Mouse (Mus musculus) midbrain, embryonic 15.5 days (tissue): ENCODE data around the gene Armc7. TPM values are rescaled to one million over a fixed set of nuclear protein-coding genes. Genes with fewer than 3 reads are reported as not detected.

Experiments used
- ATAC-seq: fragments of 200-750 bp; cut with Nextera tagmentation; replicated peaks from 2 replicates; pipeline ENCODE4 v1.8.0; 2017; ENCODE audit warnings: moderate TSS enrichment
- H3K27ac ChIP-seq: fragments of 300-500 bp; sonication (generic); 2 replicates; pipeline ENCODE4 v1.5.1; 2015; ENCODE audit warnings: mild to moderate bottlenecking, inconsistent platforms
- H3K27me3 ChIP-seq: fragments of 300-500 bp; sonication (generic); replicated peaks from 2 replicates; pipeline ENCODE4 v1.6.1; 2015; ENCODE audit warnings: inconsistent platforms
- H3K36me3 ChIP-seq: fragments of 300-500 bp; sonication (generic); replicated peaks from 2 replicates; pipeline ENCODE4 v1.6.1; 2015; ENCODE audit warnings: inconsistent platforms
- H3K4me1 ChIP-seq: fragments of 300-500 bp; sonication (generic); 2 replicates; pipeline ENCODE4 v1.6.1; 2015; ENCODE audit warnings: inconsistent platforms
- H3K4me2 ChIP-seq: fragments of 300-500 bp; sonication (generic); 2 replicates; pipeline ENCODE4 v1.6.1; 2015; ENCODE audit warnings: inconsistent platforms, mild to moderate bottlenecking, moderate library complexity
- H3K4me3 ChIP-seq: fragments of 300-500 bp; sonication (generic); 2 replicates; pipeline ENCODE4 v1.5.1; 2015; ENCODE audit warnings: mild to moderate bottlenecking, inconsistent platforms
- H3K9ac ChIP-seq: fragments of 300-500 bp; sonication (generic); 2 replicates; pipeline ENCODE4 v1.6.1; 2015; ENCODE audit warnings: mild to moderate bottlenecking, inconsistent platforms
- H3K9me3 ChIP-seq: fragments of 300-500 bp; sonication (generic); 2 replicates; pipeline ENCODE4 v1.6.1; 2016; ENCODE audit warnings: inconsistent platforms
- WGBS: fragments of 180-500 bp; shearing (Covaris S2); methylation state at CpG from one replicate; pipeline ENCODE4 v1.1.7; 2015; ENCODE audit warnings: mixed read lengths; 5-methylcytosine and 5-hydroxymethylcytosine counted together
- polyA plus RNA-seq: library from polyadenylated mRNA; unstranded; fragments of >200 nt; fragmentation: Nextera tagmentation; extraction: Ambion mirVana; gene quantifications from 2 replicates; pipeline ENCODE4 v1.2.1, GENCODE M21; 2015

Gene Armc7
- polyA plus RNA-seq, 1 experiment from 2014 or later = 20.9 TPM

GRCm38 (mm10) chr11:115508061-115508460 lies 32.6 kb downstream of the Armc7 start:
- WGBS = 84% methylated on average over 2 of the region's 2 CpGs
- Histone ChIP-seq H3K4me2 (no peak overlapping the region), H3K4me3 (no peak overlapping the region), H3K27ac (no peak overlapping the region), H3K36me3 (no peaks in the 10 kb centered on the region), H3K9ac (no peak overlapping the region), H3K4me1 (peaks cover 75% of the 10 kb centered on the region), H3K9me3 (no peaks in the 10 kb centered on the region), H3K27me3 (no peaks in the 10 kb centered on the region)
- no peak for ATAC-seq

DNA sequence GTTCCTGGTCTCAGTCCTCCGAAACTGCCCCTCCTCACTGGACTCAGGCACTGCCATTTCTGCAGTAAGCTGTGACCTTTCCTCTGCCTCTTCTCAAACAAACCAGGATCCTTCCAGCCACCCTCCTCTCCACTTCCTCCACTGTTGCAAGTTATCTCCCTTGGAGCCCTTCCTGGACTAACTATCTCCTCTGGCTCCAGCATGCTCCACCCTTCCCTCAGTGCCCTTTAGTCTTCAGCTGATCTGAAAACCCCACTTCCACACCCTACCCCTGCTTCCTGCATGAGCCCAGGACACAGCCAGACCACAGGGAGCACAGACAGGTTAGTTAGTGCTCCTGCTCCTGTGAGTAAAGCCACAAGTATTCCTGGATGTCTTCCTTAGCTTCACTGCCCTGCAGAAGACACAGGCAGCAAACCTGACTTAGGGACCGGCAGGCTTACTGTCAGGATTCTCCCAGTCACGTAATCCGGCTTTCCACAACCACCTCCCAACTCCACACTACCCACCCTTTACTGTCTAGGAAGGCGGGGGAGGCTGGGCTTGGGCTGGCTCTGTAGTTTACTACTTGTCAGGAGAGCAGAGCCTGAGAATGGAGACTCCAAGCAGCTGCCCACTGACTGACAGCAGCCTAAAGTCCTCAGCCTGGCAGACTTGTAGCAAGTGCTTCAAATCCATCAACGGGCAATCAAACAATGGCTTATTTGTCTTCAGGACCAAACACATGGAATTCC lies 34.5 kb downstream of the Armc7 start:
- Histone ChIP-seq H3K4me1 (peaks cover 63% of the 10 kb centered on the region), H3K27me3 (no peaks in the 10 kb centered on the region), H3K9ac (peak overlapping the region; percentile 11; the same call in 1 of the 2 replicates), H3K27ac (no peak overlapping the region), H3K4me3 (peak overlapping the region; percentile 86), H3K9me3 (no peaks in the 10 kb centered on the region), H3K36me3 (no peaks in the 10 kb centered on the region), H3K4me2 (peak overlapping the region; percentile 69)
- WGBS = 28% methylated on average over 6 of the region's 6 CpGs
- no peak for ATAC-seq

- Histone ChIP-seq H3K27ac (no peak overlapping the region), H3K36me3 (no peaks in the 10 kb centered on the region), H3K4me3 (peak overlapping the region; percentile 86), H3K9me3 (no peaks in the 10 kb centered on the region), H3K9ac (peak overlapping the region; percentile 11), H3K27me3 (no peaks in the 10 kb centered on the region), H3K4me2 (peak overlapping the region; percentile 69), H3K4me1 (peaks cover 58% of the 10 kb centered on the region)
- 44% methylated on average over 5 of the region's 5 CpGs for WGBS
- ATAC-seq = no peak
Observed at GRCm38 (mm10) chr11:115510507-115510888, 35.0 kb downstream of the Armc7 start.

DNA sequence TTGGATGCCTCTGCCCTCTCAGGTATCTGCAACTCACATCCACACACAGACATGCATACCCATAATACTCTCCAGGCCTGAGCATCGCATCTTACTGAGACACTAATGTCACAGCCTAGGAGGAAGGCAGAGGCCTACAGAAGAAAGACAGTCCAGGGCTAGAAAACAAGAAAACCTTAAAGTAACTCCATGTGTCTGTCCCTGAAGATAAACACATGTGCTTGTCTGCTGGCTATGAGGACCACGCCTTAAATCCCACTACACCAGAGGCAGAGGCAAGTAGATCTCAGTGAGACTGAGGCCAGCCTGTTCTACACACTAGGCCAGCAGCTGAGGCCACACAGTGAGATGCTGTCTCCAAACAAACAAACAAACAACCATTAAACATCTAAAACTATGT lies 35.7 kb downstream of the Armc7 start:
- Histone ChIP-seq H3K4me1 (peaks cover 54% of the 10 kb centered on the region), H3K27me3 (no peaks in the 10 kb centered on the region), H3K36me3 (no peaks in the 10 kb centered on the region), H3K27ac (0 out of 2 replicates have a peak overlapping the region, but pooled peaks have one; percentile 92), H3K4me3 (peak overlapping the region; percentile 86), H3K4me2 (peak overlapping the region; percentile 69), H3K9ac (peak overlapping the region; percentile 98), H3K9me3 (no peaks in the 10 kb centered on the region)
- ATAC-seq = no peak
- WGBS = 63% methylated on average over 2 of the region's 2 CpGs

DNA sequence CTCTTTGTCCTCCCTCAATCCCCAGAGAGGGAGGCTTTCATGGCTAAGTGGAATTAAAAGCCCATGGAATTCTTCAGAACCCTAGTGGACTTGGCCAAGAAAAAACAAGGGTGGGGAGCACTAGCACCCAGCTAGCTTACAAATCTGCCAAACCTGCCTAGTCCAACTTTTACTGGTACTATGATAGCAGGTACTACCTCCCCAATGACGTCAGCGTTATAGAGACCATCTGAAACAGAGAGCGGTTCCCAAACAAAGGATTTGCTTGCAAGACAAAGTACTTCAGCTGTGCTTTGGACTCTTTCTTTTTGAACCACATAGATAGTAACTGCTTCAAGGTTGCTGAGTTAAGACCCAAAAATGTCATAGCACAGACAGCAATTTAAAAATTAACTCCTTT lies 36.5 kb downstream of the Armc7 start:
- Histone ChIP-seq H3K4me2 (peak overlapping the region; percentile 69), H3K4me3 (peak overlapping the region; percentile 86), H3K9me3 (no peaks in the 10 kb centered on the region), H3K36me3 (no peaks in the 10 kb centered on the region), H3K4me1 (peaks cover 46% of the 10 kb centered on the region), H3K27me3 (no peaks in the 10 kb centered on the region), H3K9ac (peak overlapping the region; percentile 98), H3K27ac (peak overlapping the region; percentile 92)
- WGBS = 17% methylated on average over 3 of the region's 3 CpGs
- ATAC-seq = no peak

DNA sequence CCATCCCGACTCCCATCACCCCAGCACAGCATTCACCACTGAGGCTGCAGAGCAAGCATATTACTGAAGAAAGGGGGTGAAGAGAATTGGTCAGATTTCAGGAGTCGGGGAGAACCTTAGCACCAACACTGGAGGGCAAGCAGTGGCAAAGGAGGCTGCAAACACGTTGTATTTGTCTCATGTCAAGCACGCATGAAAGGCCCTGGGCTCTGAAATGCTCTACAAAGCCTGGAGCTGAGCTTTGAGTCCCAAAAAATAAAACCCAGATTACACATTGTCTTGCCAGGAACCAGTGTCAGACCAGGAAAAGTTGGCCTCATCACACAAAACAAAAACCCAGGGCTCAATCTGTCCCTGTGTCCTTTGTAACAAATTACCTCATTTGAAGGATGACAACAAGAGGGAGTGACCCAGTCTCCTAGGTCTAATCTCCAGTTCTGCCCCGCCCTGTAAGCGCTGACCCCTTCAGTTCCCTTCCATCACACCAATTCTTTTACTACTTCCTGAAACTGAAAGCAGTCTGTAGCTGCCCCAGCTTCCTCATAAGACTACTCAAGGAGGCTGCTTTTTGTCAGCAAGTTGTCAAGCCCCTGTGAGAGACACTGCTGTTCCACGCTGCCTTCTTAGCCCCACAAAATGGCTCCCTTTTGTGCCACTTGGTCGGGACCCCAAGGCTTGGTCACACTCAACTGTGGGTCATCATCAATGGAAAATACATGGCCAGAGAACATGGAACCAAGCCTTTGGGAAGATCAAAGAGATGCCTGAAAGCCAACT lies 37.1 kb downstream of the Armc7 start:
- 9% methylated on average over 8 of the region's 8 CpGs for WGBS
- ATAC-seq = no peak
- H3K36me3 ChIP-seq = no peaks in the 10 kb centered on the region
- H3K4me2 ChIP-seq = peak overlapping the region; percentile 69
- H3K9me3 ChIP-seq = no peaks in the 10 kb centered on the region
- no peaks in the 10 kb centered on the region for H3K27me3 ChIP-seq
- H3K4me3 ChIP-seq = peak overlapping the region; percentile 86
- H3K9ac ChIP-seq = peak overlapping the region; percentile 98
- peak overlapping the region; percentile 92 for H3K27ac ChIP-seq
- peaks cover 40% of the 10 kb centered on the region for H3K4me1 ChIP-seq

DNA sequence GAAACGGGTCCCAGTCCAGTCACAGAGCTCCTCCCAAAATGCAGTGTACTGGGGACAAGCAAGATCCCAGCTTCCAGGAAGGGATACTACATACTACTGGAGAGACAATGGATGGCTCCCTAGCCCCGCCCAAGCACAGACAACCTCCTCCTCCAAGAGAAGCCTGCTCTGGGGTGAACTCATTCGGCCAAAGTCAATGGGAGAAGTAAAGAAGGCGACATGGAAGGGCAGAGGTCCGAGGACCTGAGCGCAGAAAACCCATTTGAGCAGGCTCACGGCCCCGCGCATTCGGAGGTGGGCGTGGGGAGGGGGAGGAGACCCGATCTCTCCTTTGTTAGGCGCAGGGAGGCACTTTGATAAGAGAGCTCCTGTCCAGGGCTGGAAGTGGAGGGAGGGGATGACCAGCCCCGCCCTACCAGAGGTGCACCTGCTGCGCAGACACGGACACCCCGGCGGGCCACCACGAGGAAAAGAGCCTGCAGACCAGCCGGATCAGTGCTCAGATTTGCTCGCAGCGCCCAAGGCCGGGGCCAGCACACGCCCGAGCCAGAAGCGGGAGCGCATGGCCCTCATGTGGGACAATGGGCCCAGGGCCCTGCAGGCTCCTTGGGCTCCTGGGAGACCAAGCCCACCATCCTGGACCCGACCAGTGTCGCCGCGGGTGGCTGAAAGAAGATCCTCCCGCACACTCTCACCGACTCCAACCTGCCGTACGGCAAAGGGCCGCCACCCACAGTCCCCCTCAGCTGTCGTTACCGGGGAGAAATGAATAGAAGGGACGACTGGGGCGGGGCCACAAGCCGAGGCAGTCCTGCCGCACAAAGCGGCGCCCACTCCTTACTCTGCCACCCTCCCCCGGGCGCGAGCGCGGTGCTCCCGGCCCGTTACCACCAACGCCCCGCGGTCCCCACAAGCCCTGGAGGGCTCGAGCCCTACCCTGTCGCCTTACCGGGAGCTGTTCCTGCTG lies 38.1 kb downstream of the Armc7 start:
- ATAC-seq = peak; percentile 69
- Histone ChIP-seq H3K9me3 (no peaks in the 10 kb centered on the region), H3K27me3 (no peaks in the 10 kb centered on the region), H3K27ac (peak overlapping the region; percentile 92), H3K4me2 (peak overlapping the region; percentile 69), H3K4me1 (peaks cover 30% of the 10 kb centered on the region), H3K4me3 (peak overlapping the region; percentile 86), H3K36me3 (no peaks in the 10 kb centered on the region), H3K9ac (peak overlapping the region; percentile 98)
- WGBS = under 1% methylated on average over 57 of the region's 57 CpGs

- under 1% methylated on average over 24 of the region's 24 CpGs for WGBS
- Histone ChIP-seq H3K4me2 (peak within 1 kb of the TSS; percentile 69), H3K4me1 (peaks cover 25% of the 10 kb centered on the region), H3K36me3 (no peaks in the 10 kb centered on the region), H3K9ac (peak within 1 kb of the TSS; percentile 98), H3K27ac (peak within 1 kb of the TSS; percentile 92), H3K4me3 (peak within 1 kb of the TSS; percentile 86), H3K27me3 (no peaks in the 10 kb centered on the region), H3K9me3 (no peaks in the 10 kb centered on the region)
- ATAC-seq = peak; percentile 97
Observed at GRCm38 (mm10) chr11:115514238-115514663, 38.8 kb downstream of the Armc7 start, which contains the start of gene Jpt1. Gene Jpt1, minus strand, starts transcription at chr11:115514387.

DNA sequence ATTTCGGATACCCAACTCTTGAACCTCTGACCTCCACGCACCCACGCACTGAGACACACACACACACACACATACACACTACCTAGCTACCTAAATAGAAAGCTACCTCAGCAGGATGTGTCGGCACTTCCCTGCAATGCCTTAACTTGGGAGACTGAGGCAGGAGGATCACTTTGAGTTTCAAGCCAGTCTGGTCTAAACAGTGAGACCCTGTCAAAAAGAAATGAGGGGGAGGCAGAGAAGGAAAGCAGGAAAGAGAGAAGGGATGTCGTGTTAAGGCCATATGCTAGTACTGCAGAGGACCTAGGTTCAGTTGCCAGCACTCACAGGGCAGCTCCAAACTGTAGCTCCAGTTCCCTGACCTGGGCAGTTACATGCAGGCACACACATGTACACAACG lies 39.6 kb downstream of the Armc7 start:
- H3K9ac ChIP-seq = no peak overlapping the region
- no peaks in the 10 kb centered on the region for H3K27me3 ChIP-seq
- H3K36me3 ChIP-seq = no peaks in the 10 kb centered on the region
- no peaks in the 10 kb centered on the region for H3K9me3 ChIP-seq
- H3K4me1 ChIP-seq = peaks cover 21% of the 10 kb centered on the region
- no peak for ATAC-seq
- H3K27ac ChIP-seq = no peak overlapping the region
- no peak overlapping the region for H3K4me3 ChIP-seq
- whole genome bisulfite sequencing = 79% methylated on average over 6 of the region's 6 CpGs
- H3K4me2 ChIP-seq = no peak overlapping the region

DNA sequence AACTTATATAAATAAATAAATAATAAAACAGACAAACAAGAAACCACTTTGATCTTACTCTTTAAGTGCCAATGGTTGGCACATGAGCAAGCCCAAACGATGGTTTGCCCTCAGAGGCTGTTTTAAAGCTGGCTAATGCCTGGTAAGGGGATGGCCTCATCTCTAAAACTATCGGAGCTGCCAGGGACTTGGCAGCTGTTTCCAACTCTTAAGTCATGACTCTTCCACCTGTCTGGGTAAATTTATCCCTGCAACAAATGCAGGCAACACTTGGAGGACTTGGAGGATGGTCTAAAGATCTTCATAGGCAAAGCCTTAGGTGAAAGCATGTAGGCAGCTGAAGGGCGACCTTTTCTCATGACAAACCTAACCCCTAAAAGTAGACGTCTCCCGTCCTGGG lies 41.5 kb downstream of the Armc7 start:
- H3K9me3 ChIP-seq = no peaks in the 10 kb centered on the region
- no peak overlapping the region for H3K4me2 ChIP-seq
- H3K36me3 ChIP-seq = peaks cover 3% of the 10 kb centered on the region; the same call in 1 of the 2 replicates
- 85% methylated on average over 5 of the region's 5 CpGs for WGBS
- H3K9ac ChIP-seq = no peak overlapping the region
- no peak for ATAC-seq
- H3K4me3 ChIP-seq = no peak overlapping the region
- H3K27me3 ChIP-seq = no peaks in the 10 kb centered on the region
- H3K4me1 ChIP-seq = peaks cover 1% of the 10 kb centered on the region
- no peak overlapping the region for H3K27ac ChIP-seq

DNA sequence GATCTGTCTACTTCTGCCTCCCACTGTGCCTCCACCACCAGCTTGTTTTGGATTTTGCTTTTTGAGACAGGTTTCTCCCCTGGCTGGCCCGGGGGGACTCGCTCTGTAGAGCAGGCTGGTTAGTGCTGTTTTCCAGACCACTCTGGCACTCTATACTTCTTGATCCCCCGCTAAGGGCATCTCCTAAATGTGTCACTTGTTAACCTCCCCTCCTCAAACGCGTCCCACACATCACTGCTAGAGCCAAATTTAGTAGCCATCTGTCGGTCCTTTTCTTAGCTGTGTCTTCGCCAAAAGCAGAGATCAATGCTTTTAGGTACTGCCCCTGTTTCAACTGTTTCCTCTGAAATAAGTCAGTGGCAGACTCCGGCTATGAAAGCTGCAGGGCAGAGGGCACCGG lies 43.2 kb downstream of the Armc7 start:
- no peak for ATAC-seq
- H3K4me2 ChIP-seq = no peak overlapping the region

More for the DNA sequence above, 43.2 kb downstream of the Armc7 start:
- Histone ChIP-seq H3K9me3 (no peaks in the 10 kb centered on the region), H3K27me3 (no peaks in the 10 kb centered on the region), H3K9ac (no peak overlapping the region), H3K4me3 (no peak overlapping the region), H3K4me1 (no peaks in the 10 kb centered on the region), H3K36me3 (peaks cover 10% of the 10 kb centered on the region; the same call in 1 of the 2 replicates), H3K27ac (no peak overlapping the region)
- 76% methylated on average over 9 of the region's 9 CpGs for WGBS
